Mouse (Mus musculus): ENCODE measurements around the gene Rbm48. TPM values are rescaled to one million over a fixed set of nuclear protein-coding genes. Genes with fewer than 3 reads are reported as not detected.

The Rbm48 gene
- polyA plus RNA-seq (2012; fragmentation: generic; extraction: Trizol): 1.9 TPM

GRCm38 (mm10) chr5:3596399-3596766 lies at the start of gene Rbm48:
Gene Rbm48, minus strand, starts transcription at chr5:3596585.
- H3ac ChIP-seq (ENCODE audit: control insufficient read depth, insufficient read length): peak within 1 kb of the TSS; percentile 87
- TF ChIP-seq E2F4 (IDR thresholded peaks at IDR 0.05; ENCODE audit: insufficient read depth) (no peak), CEBPB (IDR thresholded peaks at IDR 0.05; ENCODE audit: insufficient read depth, poor library complexity, severe bottlenecking) (no peak), POLR2A (IDR thresholded peaks at IDR 0.05; ENCODE audit: insufficient read length, low read depth) (peak; percentile 50), MYOG (IDR thresholded peaks at IDR 0.05; ENCODE audit: control insufficient read depth in 1 of 3, insufficient read depth in 1 of 3, insufficient read length in 2 of 3, low read depth in 2 of 3) (peak in 1 of 3 experiments; percentile 1), SRF (IDR thresholded peaks at IDR 0.05; ENCODE audit: control insufficient read depth, insufficient read length, low read depth) (no peak), MYOD1 (IDR thresholded peaks at IDR 0.05; ENCODE audit: control insufficient read depth in 1 of 3, insufficient read length in 2 of 3, low read depth in 2 of 3) (peak in 2 of 3 experiments; percentile 10 to 43), TCF3 (IDR thresholded peaks at IDR 0.05; ENCODE audit: insufficient read length, low read depth) (no peak), TCF12 (IDR thresholded peaks at IDR 0.05; ENCODE audit: insufficient read depth, poor library complexity, severe bottlenecking) (no peak), POLR2AphosphoS2 (IDR thresholded peaks at IDR 0.05; ENCODE audit: insufficient read length, low read depth) (no peak), USF1 (IDR thresholded peaks at IDR 0.05; ENCODE audit: low read depth) (peak; percentile 65), MAX (IDR thresholded peaks at IDR 0.05; ENCODE audit: low read depth) (no peak)
- no peaks in the 10 kb centered on the region for H3K36me3 ChIP-seq (ENCODE audit: control insufficient read depth, insufficient read depth)
- H3K79me2 ChIP-seq (ENCODE audit: control insufficient read depth, insufficient read depth): peaks cover 7% of the 10 kb centered on the region
- H3K4me3 ChIP-seq: peak within 1 kb of the TSS; percentile 93
- H3K4me2 ChIP-seq (ENCODE audit: low read depth): peak within 1 kb of the TSS; percentile 86
- no peaks in the 10 kb centered on the region for H3K27me3 ChIP-seq (ENCODE audit: control insufficient read depth, insufficient read depth, insufficient read length)

DNA sequence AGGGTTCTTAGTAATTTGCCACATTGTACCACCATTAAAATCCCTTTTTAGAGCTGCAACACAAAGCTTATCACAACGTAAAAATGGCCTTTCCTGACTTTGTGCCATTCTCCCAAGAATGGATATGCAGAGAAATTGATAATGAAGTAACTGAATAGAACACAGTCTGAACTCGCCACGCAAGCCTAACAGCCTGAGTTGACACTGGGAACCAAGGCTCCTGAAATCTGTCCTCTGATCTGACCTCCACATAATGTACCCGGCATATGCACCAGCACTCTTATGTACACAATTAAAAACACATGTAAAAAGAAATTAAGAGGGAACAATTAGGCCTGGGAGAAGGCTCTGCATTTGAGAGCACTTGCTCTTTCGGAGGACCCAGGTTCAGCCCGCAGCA lies 48.9 kb upstream of the Rbm48 start:
- peaks cover 24% of the 10 kb centered on the region for H3K36me3 ChIP-seq (ENCODE audit: control insufficient read depth, insufficient read depth)
- H3K4me2 ChIP-seq (ENCODE audit: low read depth): no peak overlapping the region
- no peak overlapping the region for H3K4me3 ChIP-seq
- TF ChIP-seq USF1 (IDR thresholded peaks at IDR 0.05; ENCODE audit: low read depth) (no peak), TCF12 (IDR thresholded peaks at IDR 0.05; ENCODE audit: insufficient read depth, poor library complexity, severe bottlenecking) (no peak), E2F4 (IDR thresholded peaks at IDR 0.05; ENCODE audit: insufficient read depth) (no peak), SRF (IDR thresholded peaks at IDR 0.05; ENCODE audit: control insufficient read depth, insufficient read length, low read depth) (no peak), POLR2AphosphoS2 (IDR thresholded peaks at IDR 0.05; ENCODE audit: insufficient read length, low read depth) (no peak), TCF3 (IDR thresholded peaks at IDR 0.05; ENCODE audit: insufficient read length, low read depth) (no peak), MAX (IDR thresholded peaks at IDR 0.05; ENCODE audit: low read depth) (no peak), POLR2A (IDR thresholded peaks at IDR 0.05; ENCODE audit: insufficient read length, low read depth) (no peak), CEBPB (IDR thresholded peaks at IDR 0.05; ENCODE audit: insufficient read depth, poor library complexity, severe bottlenecking) (no peak)
- H3K79me2 ChIP-seq (ENCODE audit: control insufficient read depth, insufficient read depth): peaks cover 24% of the 10 kb centered on the region
- no peaks in the 10 kb centered on the region for H3K27me3 ChIP-seq (ENCODE audit: control insufficient read depth, insufficient read depth, insufficient read length)
- H3ac ChIP-seq (ENCODE audit: control insufficient read depth, insufficient read length): no peak overlapping the region

DNA sequence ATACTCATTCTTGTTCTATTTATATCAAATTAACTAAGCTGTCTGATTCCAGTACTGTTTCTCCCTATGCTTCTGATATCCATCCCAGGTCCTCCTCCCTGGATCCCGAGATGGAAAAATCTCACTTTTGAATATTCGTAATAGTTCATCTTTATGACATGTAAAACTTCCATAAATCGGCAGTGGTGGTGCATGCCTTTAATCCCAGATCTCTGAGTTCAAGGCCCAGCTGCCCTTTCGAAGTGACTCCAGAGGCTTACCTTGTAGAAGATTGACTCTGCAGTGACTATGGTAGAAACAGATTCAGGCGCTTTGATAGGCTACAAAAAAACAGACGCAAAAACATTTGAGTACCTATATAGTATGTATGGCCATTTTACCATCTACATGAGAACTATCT lies 48.2 kb upstream of the Rbm48 start:
- H3K36me3 ChIP-seq (ENCODE audit: control insufficient read depth, insufficient read depth): peaks cover 24% of the 10 kb centered on the region
- H3ac ChIP-seq (ENCODE audit: control insufficient read depth, insufficient read length): no peak overlapping the region
- H3K4me2 ChIP-seq (ENCODE audit: low read depth): no peak overlapping the region
- peaks cover 24% of the 10 kb centered on the region for H3K79me2 ChIP-seq (ENCODE audit: control insufficient read depth, insufficient read depth)
- TF ChIP-seq POLR2A (IDR thresholded peaks at IDR 0.05; ENCODE audit: insufficient read length, low read depth) (no peak), TCF12 (IDR thresholded peaks at IDR 0.05; ENCODE audit: insufficient read depth, poor library complexity, severe bottlenecking) (no peak), SRF (IDR thresholded peaks at IDR 0.05; ENCODE audit: control insufficient read depth, insufficient read length, low read depth) (no peak), MAX (IDR thresholded peaks at IDR 0.05; ENCODE audit: low read depth) (no peak), CEBPB (IDR thresholded peaks at IDR 0.05; ENCODE audit: insufficient read depth, poor library complexity, severe bottlenecking) (no peak), REST (IDR thresholded peaks at IDR 0.05; ENCODE audit: insufficient read depth, insufficient read length) (no peak), MYOG (IDR thresholded peaks at IDR 0.05; ENCODE audit: control insufficient read depth in 1 of 3, insufficient read depth in 1 of 3, insufficient read length in 2 of 3, low read depth in 2 of 3) (no peak), E2F4 (IDR thresholded peaks at IDR 0.05; ENCODE audit: insufficient read depth) (no peak), POLR2AphosphoS2 (IDR thresholded peaks at IDR 0.05; ENCODE audit: insufficient read length, low read depth) (no peak), MYOD1 (IDR thresholded peaks at IDR 0.05; ENCODE audit: control insufficient read depth in 1 of 3, insufficient read length in 2 of 3, low read depth in 2 of 3) (no peak)
- H3K27me3 ChIP-seq (ENCODE audit: control insufficient read depth, insufficient read depth, insufficient read length): no peaks in the 10 kb centered on the region
- H3K4me3 ChIP-seq: no peak overlapping the region

- peaks cover 13% of the 10 kb centered on the region for H3K36me3 ChIP-seq (ENCODE audit: control insufficient read depth, insufficient read depth)
- no peak for TF ChIP-seq E2F4 (IDR thresholded peaks at IDR 0.05; ENCODE audit: insufficient read depth)
- no peak for TF ChIP-seq REST (IDR thresholded peaks at IDR 0.05; ENCODE audit: insufficient read depth, insufficient read length)
- TF ChIP-seq POLR2AphosphoS2 (IDR thresholded peaks at IDR 0.05; ENCODE audit: insufficient read length, low read depth): no peak
- TF ChIP-seq MYOG (IDR thresholded peaks at IDR 0.05; ENCODE audit: control insufficient read depth in 1 of 3, insufficient read depth in 1 of 3, insufficient read length in 2 of 3, low read depth in 2 of 3): no peak
- TF ChIP-seq USF1 (IDR thresholded peaks at IDR 0.05; ENCODE audit: low read depth): no peak
- no peak for TF ChIP-seq TCF12 (IDR thresholded peaks at IDR 0.05; ENCODE audit: insufficient read depth, poor library complexity, severe bottlenecking)
- no peak for TF ChIP-seq CEBPB (IDR thresholded peaks at IDR 0.05; ENCODE audit: insufficient read depth, poor library complexity, severe bottlenecking)
- no peak for TF ChIP-seq SRF (IDR thresholded peaks at IDR 0.05; ENCODE audit: control insufficient read depth, insufficient read length, low read depth)
- TF ChIP-seq POLR2A (IDR thresholded peaks at IDR 0.05; ENCODE audit: insufficient read length, low read depth): no peak
- no peak for TF ChIP-seq TCF3 (IDR thresholded peaks at IDR 0.05; ENCODE audit: insufficient read length, low read depth)
- no peak for TF ChIP-seq MYOD1 (IDR thresholded peaks at IDR 0.05; ENCODE audit: control insufficient read depth in 1 of 3, insufficient read length in 2 of 3, low read depth in 2 of 3)
- no peak for TF ChIP-seq MAX (IDR thresholded peaks at IDR 0.05; ENCODE audit: low read depth)
- no peaks in the 10 kb centered on the region for H3K79me2 ChIP-seq (ENCODE audit: control insufficient read depth, insufficient read depth)
- no peak overlapping the region for H3K4me3 ChIP-seq
- no peak overlapping the region for H3K4me2 ChIP-seq (ENCODE audit: low read depth)
- no peaks in the 10 kb centered on the region for H3K27me3 ChIP-seq (ENCODE audit: control insufficient read depth, insufficient read depth, insufficient read length)
- H3ac ChIP-seq (ENCODE audit: control insufficient read depth, insufficient read length): no peak overlapping the region
Observed at GRCm38 (mm10) chr5:3635286-3635685, 38.9 kb upstream of the Rbm48 start.
